Mouse (Mus musculus) gastrocnemius, postnatal 10 days (tissue): ENCODE measurements around the gene Tnfrsf22. TPM values are rescaled to one million over a fixed set of nuclear protein-coding genes. Genes with fewer than 3 reads are reported as not detected.
A peak's percentile ranks its signal among the peaks of the same experiment; 100 is the strongest.

Experiments
- DNase-seq: peaks from one replicate; pipeline ENCODE4 v3.0.0; 2021; ENCODE audit warnings: mixed read lengths
- total RNA-seq, 2 experiments: library from RNA; stranded (reverse); gene quantifications; 2 replicates each; pipeline ENCODE4 v1.2.3; 2021

Gene Tnfrsf22
- total RNA-seq, 2 experiments from 2014 or later, result 2.5 to 3.9 TPM

DNA sequence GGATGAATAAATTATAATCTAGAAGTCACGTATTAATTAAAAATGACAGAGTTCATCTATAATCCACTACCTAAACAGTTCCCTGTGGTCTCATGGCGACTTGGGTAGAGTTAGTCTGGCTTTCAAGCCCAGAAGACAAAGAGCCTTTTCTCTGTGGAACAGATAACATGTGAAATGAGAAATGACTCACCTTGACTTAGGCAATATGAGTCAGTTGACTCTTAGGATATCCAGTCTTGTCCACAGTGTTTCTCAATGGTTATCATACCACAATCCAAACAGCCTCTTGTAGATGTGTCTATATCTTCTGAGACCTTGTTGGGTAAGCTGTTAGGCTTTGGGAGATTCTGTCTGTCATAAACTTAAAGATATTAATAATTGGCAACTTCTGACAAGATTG lies 18.0 kb downstream of the Tnfrsf22 start:
- DNase-seq, result no peak

DNA sequence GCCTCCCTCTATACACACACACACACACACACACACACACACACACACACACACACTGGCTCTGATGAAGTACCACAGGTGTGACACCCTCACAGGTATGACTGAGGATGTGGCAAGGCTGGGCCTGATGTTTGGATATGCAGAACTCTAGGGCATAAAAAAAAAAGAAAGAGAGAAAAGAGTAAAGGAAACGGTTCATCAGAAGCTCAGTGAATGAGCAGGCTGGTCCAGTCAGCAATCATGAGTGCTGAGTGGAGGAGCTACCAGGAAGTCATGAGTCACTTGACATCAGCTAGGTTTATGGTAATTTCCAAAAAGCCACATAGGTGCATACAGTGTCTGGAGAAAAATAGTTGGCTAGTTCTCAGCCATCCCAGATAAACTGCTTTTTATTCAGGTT lies 20.0 kb downstream of the Tnfrsf22 start:
- no peak for DNase-seq

DNA sequence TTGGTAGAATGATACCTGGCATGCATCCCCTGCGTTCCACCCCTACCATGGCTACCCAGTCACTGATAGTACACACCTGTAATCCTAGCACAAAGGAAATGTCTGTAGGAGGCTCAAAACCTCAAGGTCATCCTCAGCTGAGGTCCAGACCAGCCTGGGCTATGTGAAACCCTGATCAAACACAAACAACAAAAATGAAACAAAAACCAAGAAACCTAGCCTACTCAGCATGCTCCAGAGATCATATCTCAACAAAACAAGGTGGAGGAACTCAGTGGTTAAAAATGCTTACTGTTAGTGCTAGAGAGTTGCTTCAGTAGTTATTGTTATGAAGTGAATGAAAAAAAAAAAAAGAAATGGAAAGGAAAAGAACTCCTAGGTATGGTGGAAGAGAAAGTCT lies 20.9 kb downstream of the Tnfrsf22 start, which contains the start of gene Tnfrsf26:
Tnfrsf26 (minus strand) TSS at position 183 of the 400 bp plus-strand sequence.
- no peak for DNase-seq

DNA sequence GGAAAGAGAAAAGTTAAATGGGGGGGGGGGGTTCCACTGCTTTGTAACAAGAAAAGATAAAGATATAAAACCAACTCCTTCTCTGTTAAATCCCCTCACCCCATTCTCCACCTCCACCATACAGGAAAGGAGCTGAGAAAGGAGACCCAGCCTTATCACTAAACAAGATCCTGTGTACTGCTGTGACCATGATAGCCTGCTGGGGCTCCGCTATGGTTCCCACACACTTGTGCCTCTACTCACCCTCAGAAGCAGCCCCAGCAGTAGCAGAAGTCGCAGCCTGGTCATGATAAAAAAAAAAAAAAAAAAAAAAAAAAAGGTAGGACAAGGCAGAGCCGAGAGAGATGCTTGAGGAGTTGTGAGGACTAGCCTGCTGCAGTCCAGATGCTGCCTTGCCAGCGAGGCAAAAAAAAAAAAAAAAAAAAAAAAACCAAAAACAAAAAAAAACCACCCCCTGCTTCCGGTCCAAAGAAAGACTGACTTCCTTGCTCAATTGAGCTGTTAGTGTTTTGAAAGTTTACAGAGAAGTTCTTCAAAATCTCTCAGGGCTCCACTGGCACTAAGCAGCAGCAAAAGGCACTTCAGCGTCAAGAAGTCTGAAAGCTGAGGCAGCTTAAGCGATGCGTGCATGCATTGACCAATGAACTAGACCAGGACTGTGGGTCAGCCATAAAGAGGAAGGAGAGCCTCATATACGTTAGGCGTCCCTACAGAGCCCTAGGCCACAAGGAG lies 21.7 kb downstream of the Tnfrsf22 start:
- no peak for DNase-seq

DNA sequence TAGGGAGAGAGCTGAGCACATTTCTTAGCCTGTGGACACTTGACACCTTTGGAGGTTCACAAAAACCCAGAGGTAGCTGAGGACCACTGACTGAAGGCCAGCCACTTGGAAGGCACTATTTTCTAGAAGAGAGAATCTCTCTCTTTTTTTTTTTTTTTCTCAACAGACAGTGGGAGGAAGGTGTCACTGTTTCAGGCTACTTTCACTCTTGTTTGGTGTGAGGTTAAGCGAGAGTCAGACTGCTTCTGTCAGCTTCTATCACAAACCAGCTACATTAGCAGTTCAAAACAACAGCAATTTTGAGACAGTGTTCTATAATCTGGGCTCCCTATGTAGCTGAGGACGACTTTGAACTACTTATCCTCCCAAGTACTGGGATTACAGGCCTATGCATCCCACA lies 23.3 kb downstream of the Tnfrsf22 start:
- no peak for DNase-seq

DNA sequence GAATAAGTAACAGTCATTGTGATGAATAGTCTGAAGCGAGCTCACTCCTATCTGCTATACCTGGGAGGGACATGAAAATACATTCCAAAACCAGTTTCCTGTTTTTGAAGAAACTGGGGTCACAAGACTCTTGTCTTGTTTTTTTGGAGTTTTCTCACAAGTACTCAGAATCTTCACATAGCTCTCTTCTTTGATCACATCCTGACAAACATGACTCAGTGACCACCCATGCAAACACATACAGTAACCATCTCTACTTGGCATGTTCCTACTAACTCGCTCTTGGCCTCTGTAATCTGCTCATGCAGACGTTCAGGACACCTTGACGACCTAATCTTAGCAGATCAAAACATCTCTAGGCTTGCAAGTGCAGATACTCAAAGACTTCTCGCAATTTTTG lies 24.3 kb downstream of the Tnfrsf22 start:
- no peak for DNase-seq

DNA sequence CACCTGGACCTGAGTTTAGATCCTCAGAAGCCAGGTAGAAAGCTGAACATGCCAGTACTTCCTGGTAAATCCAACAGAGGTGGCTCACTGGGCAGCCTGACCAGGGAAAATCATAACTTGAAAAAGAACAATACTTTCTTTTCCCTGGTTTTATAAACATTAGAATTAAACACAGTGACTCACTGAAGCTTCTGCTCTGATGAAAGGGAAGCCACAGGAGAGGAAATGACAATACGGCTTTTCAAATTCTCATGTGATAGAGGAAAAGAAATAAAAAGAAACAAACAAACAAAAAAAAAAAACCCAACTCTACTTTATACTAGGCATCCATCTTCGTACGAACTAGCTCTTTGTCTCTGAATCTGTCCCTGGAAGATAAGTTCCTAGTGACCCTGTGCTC lies 24.9 kb downstream of the Tnfrsf22 start:
- no peak for DNase-seq

DNA sequence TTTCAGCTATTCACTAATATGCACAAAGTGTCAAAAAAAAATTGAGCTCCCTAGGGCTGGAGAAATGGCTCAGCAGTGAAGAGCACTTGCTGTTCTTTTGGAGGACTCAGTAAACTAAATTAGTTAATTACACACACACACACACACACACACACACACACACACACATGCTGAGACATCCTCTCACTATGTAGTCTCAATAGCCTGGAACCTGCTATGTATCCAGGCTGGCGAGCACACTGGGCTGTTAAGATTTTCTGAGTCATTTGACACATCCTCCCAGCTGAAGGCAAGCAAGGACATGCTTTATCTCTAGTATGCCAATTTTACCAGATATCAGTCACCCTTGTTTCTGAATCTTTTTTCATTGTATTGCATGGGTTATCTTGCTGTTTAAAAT lies 28.5 kb downstream of the Tnfrsf22 start:
- DNase-seq, result no peak

DNA sequence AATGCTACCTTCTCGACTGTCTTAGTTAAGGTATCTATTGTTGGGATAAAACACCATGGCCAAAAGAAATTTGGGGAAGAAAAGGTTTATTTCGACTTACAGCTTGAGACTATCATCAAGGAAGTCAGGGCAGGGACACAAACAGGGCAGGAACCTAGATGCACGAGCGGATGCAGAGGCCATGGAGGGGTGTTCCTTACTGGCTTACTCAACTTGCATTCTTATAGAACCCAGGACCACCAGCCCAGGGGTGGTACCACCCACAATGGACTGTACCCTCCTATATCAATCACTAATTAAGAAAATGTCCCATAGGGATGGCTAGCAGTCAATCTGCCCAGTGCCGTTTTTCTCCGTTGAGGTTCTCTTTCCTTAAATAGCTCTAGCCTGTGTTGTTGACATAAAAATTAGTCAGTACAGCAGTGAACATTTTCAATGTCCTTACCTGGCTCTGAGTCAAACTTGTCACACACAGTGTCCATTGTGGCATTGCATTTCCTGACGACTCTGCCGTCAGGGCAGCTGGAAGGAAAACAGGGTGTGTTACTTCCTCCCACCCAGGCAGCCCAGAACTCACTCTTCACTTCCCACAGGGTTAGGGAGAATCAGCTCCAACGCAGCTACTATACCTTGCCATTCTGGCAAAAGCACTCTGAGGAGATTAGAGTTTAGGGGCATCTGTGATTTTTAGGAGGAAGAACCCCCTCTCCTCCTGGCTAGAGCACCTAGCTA lies 34.9 kb downstream of the Tnfrsf22 start:
- DNase-seq, result no peak

DNA sequence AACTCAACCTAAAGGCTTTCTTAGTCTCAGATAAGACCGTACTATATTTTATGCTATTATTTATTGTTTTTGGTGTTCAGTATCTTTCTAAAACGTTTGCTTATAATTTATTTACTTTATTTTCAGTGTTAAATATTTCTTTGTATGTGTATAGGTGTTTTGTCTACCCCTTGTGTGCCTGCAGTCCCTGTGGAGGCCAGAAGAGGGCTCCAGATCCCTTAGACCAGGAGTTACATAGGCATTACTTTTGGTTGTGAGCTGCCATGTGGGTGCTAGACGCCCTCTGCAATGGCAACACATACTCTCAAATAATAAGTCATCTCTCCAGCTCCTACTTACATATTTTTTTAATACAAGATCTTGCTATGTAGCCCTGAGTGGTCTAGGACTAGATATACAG lies 37.2 kb downstream of the Tnfrsf22 start:
- DNase-seq, result no peak

DNA sequence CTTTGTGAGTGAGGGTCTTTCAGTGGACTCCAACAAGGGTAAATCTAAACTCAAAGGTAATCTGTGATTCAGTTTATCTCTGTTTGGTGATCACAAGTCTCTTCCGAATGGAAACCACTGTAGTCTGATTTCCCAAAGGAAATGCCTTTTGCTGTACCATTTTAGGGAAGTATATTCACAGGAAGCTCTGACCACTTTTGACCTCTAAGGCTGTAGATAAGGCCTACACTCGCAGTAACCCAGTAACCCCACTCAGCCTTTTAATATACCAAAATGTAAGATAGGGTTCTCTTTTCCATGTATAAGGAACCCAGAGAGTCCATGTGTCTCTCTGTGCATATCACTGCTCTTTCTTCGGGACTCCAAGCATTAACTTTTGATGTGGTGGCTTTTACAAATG lies 44.1 kb downstream of the Tnfrsf22 start:
- no peak for DNase-seq

DNA sequence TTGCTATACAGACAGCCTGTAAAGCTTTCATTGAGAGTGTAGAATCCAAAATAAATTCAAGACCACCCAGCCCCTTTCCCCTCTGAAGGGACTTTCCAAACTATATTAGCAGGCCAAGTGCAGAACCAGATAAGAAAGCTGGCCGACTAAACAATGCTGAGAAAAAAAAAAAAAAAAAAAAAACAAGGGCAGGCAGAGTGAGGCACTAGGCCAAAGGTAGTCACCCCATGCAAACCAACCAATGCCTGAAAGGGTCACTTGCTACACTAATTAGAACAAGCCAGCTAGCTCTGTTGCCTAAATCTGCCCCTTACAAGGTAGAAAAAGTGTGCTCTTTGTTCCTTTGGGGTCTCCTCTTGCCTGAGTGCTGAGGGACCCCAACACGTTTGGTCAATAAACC lies 44.6 kb downstream of the Tnfrsf22 start:
- DNase-seq, result no peak

DNA sequence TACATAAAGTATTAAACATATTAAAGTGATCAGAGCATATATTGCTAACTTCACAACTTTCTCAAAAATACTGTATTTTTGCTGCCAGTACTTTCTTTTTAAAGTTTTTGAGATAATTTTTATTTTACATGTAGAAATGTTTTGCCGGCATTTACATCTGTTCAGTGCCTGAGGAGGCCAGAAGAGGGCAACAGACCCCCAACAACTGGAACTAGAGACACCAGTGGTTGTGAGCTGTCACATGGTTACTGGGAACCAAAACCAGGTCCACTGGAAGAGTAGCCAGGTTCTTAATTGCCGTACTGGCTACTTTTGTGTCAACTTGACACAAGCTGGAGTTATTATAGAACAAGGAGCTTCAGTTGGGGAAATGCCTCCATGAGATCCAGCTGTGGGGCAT lies 47.8 kb downstream of the Tnfrsf22 start:
- DNase-seq, result no peak

DNA sequence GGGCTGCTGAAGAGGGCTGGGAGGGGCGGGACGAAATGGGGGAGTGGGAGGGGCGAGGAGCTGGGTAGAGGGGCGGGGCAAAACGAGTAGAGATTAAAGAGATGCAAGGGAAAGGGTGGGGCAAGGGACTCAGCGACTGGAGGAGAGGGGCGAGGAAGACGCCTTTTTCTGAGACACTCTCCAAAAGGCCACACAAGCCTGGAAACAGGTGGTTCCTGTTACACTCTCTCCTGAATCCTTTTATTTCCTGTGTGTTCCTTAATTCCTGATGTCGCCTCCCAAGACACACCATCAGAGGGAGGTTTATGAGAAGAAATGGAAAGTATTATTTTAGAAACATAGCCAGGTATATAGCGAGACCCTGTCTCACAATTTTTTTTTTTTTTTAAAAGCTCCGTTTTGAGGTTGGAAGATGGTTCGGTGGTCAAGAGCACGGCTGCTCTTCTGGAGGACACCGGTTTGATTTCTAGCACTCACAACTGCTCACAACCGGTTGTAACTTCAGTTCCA lies 49.2 kb downstream of the Tnfrsf22 start:
- no peak for DNase-seq

DNA sequence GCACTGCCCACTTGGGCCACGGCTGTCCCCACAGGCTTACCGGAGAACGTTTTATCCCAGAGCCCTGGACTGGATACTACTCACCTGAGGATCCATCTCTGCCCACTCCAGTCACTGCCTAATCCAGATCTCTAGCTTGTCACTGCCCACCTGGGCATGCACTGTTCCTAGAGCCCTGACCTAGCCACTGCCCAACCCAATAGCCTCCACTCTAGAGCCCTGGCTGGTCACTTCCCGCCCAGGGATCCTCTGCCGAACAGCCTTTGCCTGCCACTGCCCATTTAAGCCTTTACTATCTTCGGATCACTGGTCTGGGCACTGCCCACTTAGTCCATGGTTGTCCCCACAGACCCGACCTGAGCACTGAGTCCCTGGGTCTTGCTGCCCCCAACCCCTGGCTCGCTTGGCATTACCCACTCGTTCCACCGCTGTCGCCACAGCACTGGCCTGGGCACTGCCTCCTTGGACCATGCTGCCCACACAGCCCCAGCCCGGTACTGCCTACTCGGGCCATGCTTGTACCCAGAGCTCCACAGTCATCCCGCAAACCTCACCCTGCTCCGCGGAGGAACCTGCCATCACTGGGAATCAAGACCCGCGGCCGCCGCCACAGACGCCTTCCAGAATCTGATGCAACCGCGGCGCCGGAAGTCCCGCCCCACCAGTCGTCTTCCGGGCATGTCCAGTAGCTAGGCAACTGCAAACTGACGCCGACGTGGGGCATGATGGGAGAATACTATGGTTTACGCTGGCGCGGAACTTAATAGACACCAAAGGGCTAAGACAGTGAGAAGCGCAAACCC lies 49.8 kb downstream of the Tnfrsf22 start, which contains the start of gene Cars:
Cars (minus strand) TSS at position 663 of the 803 bp plus-strand sequence.
- peak; percentile 92 for DNase-seq

DNA sequence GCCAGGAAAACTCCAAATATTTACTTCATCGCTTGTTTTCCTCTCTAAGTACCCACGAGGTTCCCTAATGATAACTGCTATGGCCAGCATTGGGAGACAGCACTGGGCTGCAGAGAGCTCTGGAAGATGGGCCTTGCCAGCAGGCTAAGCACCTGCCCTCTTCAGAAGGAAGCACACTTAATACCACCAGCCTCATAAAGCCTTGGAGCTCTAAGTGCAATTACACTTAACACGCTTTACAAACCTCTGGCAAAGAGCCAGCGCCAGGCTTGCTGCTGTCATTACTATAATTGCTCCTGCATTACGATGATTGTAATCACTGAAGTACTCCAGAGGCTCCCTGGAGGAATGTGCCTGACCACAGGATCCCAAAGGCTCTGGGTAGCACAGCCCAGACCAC lies 54.6 kb downstream of the Tnfrsf22 start:
- no peak for DNase-seq

DNA sequence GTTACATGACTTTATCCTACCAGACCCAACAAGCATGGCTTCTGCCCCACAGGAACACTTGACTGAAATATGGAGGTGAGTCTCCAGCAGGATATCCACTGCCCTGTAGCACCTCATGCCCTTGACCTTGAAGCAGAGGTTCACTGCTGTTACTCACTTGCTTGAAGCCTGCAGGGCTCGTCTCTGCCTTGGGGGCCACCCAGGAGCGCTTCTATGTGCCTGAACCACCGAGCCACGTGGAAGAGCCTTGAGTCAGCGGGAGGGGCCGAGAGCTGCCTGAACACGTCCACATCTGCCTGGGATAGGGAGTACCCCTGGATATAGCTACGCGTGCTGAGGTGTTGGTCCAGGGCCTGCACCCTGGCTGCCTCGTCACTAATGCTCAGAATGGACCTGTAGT lies 57.2 kb downstream of the Tnfrsf22 start:
- DNase-seq, result no peak

DNA sequence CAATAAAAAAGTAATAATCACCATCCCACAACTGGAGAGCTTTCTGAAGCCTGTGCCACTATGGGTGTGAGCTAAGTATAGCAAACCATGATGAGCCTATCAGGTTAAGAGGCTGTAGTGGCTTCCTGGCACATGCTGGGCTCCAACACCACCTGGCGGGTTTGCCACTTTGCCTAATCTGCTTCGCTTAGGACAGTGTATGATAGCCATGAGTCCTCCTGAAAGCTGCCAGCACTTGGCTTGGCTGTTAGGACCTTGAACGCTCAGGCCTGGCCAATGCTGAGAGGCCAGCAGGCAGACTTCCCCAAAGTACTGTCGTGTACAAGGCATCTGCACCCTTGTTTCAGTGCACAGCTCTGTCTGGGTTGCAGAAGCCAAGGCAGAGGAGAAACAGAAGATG lies 61.5 kb downstream of the Tnfrsf22 start:
- peak; percentile 19 for DNase-seq

DNA sequence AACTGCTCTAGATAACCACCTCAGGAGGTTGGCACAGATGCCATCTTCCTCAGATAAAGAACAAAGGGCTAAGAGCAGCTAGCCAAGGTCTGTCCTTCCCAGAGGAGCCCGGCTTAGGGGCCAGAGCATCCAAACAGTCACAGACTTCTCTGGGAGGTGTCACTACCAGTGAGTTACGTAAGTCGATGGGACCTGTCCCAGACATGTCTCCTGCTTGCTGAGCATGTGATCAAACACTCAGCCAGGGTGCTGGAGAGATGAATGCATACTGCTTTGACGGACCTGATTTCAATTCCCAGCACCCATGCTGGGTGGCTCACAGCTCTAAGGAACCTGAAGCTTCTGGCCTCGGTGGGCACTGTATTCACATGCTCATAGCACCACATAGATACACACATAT lies 61.9 kb downstream of the Tnfrsf22 start:
- no peak for DNase-seq
